Mouse (Mus musculus): ENCODE measurements around the gene Ripply2. TPM values are rescaled to one million over a fixed set of nuclear protein-coding genes. Genes with fewer than 3 reads are reported as not detected.
"Not testable (repeated sequence)": the region's sequence is repeated elsewhere in the genome, so short reads cannot be mapped to it uniquely, and the experiment has no call there.

The Ripply2 gene
- 1.7 and 1.9 TPM in 2 replicates for polyA plus RNA-seq (2014; fragmentation: Nextera tagmentation; extraction: Ambion mirVana)

DNA sequence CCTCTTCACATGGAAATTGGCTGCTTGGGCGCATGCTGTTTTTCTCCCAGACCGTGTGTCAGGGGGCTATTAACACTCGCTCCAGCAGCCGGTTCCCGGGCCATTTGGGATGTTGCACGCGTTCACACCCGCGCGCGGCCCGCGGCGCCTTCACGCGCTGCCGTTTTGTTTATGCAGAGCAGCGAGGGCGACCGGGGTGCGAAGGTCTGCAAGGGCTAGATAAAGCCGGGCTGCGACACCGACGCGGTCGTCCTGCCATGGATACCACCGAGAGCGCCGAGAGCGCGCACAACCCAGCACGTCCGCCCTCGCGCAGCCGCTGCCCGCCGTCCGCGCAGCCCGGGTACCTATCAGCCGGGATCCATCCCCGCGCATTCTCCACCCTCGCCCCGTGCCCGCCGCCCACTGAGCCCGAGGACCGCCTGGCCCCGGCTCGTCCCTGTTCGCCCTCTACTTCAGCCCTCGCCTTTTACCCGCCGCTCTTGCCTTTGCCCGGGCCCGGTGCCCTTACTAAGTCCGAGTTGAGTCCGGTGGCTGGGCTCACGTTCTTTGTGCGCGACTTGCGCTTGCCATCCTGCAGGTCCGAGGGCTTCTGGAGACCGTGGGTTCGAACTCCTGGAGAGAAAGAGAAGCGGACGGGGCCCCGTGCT lies at the start of gene Ripply2:
Gene Ripply2 (plus strand): TSS at position 250 of the 650 bp plus-strand sequence.
- 0 out of 2 replicates have a peak, but pooled peaks cover 2% of the 10 kb centered on the region for H3K4me1 ChIP-seq (replicated peaks; ENCODE audit: control insufficient read depth, insufficient read depth, low read length)
- peak within 1 kb of the TSS; percentile 46 for H3K4me3 ChIP-seq (ENCODE audit: low read depth, low read length)
- no peaks in the 10 kb centered on the region for H3K36me3 ChIP-seq (ENCODE audit: control insufficient read depth, insufficient read depth, low read length)
- DNase-seq (ENCODE audit: low spot score) (peak; percentile 73), ATAC-seq (replicated peaks; ENCODE audit: low FRiP score) (peak; percentile 83)
- H3K9me3 ChIP-seq (ENCODE audit: control insufficient read depth, low read length): no peaks in the 10 kb centered on the region
- H3K27me3 ChIP-seq (ENCODE audit: control insufficient read depth, insufficient read depth, low read length): peaks cover 17% of the 10 kb centered on the region
- WGBS: under 1% methylated on average over 63 of the region's 71 CpGs
- H3K9ac ChIP-seq (ENCODE audit: low read length): peak within 1 kb of the TSS; percentile 63
- peak within 1 kb of the TSS; percentile 91 for H3K4me2 ChIP-seq (ENCODE audit: low read depth, low read length, severe bottlenecking)
- H3K27ac ChIP-seq (ENCODE audit: low read depth, low read length): no peak within 1 kb of the TSS

DNA sequence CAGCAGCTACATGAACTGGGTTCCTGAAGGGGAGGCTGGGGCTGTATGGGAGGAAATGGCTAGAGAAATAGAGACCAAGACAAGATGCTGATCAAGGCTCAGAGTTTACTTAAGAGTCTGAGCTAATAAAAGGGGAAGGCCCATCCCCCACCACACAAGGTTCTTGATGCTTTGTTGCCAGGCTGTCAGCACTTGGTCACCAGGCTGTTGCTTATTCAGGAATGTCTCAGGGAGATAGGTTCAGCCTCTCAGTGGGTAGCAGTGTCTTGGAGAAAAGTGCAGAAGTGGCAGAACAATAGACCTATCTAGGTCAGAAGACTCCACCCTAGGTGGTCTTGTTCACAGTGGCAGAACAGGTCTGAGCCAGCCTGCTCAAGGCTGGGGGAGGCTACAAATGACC lies 42.9 kb upstream of the Ripply2 start:
- not testable (repeated sequence) for H3K27me3 ChIP-seq (ENCODE audit: control insufficient read depth, insufficient read depth, low read length); ATAC-seq (replicated peaks; ENCODE audit: low FRiP score); DNase-seq (ENCODE audit: low spot score); H3K9ac ChIP-seq (ENCODE audit: low read length); H3K9me3 ChIP-seq (ENCODE audit: control insufficient read depth, low read length); H3K4me1 ChIP-seq (replicated peaks; ENCODE audit: control insufficient read depth, insufficient read depth, low read length); H3K4me2 ChIP-seq (ENCODE audit: low read depth, low read length, severe bottlenecking); H3K36me3 ChIP-seq (ENCODE audit: control insufficient read depth, insufficient read depth, low read length); H3K4me3 ChIP-seq (ENCODE audit: low read depth, low read length); H3K27ac ChIP-seq (ENCODE audit: low read depth, low read length)

DNA sequence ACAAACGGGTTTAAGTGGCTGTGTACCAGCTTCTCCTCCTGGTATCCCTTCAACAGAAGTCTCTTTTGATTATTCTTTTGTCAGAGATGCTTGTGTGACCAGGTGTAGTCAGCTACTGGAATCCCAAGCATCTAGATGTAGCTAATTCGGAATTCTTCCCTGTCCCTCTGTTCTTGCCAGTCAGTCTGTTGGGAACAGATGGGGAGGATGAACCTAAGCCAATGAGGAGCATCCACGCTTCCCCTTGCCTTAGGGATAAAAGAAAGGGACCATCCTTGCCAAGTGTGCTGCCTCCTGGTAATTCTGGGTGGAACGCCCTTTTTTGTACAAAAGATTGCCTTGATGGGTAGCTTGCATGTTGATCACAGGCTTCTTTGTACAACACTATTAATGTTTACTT lies 41.8 kb upstream of the Ripply2 start:
- DNase-seq (ENCODE audit: low spot score): no peak
- no peak overlapping the region for H3K4me3 ChIP-seq (ENCODE audit: low read depth, low read length)
- H3K27ac ChIP-seq (ENCODE audit: low read depth, low read length): no peak overlapping the region
- no peaks in the 10 kb centered on the region for H3K9me3 ChIP-seq (ENCODE audit: control insufficient read depth, low read length)
- 69% methylated on average over 4 of the region's 4 CpGs for WGBS
- no peak for ATAC-seq (replicated peaks; ENCODE audit: low FRiP score)
- H3K4me1 ChIP-seq (replicated peaks; ENCODE audit: control insufficient read depth, insufficient read depth, low read length): no peaks in the 10 kb centered on the region
- no peak overlapping the region for H3K9ac ChIP-seq (ENCODE audit: low read length)
- H3K36me3 ChIP-seq (ENCODE audit: control insufficient read depth, insufficient read depth, low read length): no peaks in the 10 kb centered on the region
- H3K4me2 ChIP-seq (ENCODE audit: low read depth, low read length, severe bottlenecking): no peak overlapping the region
- H3K27me3 ChIP-seq (ENCODE audit: control insufficient read depth, insufficient read depth, low read length): no peaks in the 10 kb centered on the region

DNA sequence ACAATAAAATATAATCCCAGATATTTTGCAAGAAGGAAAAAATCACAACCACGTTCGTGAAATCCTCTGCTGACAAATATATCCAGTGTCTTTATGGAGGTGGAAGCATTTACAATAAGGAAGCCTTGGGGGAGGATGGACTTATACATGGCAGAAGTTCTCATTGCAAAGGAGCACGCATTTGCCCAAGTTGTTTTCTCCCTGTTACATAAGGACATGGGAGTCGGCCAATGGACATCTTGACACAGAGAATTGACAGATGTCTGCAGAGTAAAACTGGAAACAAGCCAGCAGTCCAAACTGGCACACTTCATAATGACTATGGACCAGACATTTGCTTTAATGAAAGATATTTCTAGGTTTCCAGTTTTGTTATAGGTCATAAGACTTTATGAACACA lies 38.4 kb upstream of the Ripply2 start:
- Histone ChIP-seq H3K27ac (ENCODE audit: low read depth, low read length) (no peak overlapping the region), H3K4me2 (ENCODE audit: low read depth, low read length, severe bottlenecking) (no peak overlapping the region), H3K36me3 (ENCODE audit: control insufficient read depth, insufficient read depth, low read length) (no peaks in the 10 kb centered on the region), H3K4me3 (ENCODE audit: low read depth, low read length) (no peak overlapping the region), H3K9ac (ENCODE audit: low read length) (no peak overlapping the region), H3K9me3 (ENCODE audit: control insufficient read depth, low read length) (no peaks in the 10 kb centered on the region), H3K4me1 (replicated peaks; ENCODE audit: control insufficient read depth, insufficient read depth, low read length) (no peaks in the 10 kb centered on the region), H3K27me3 (ENCODE audit: control insufficient read depth, insufficient read depth, low read length) (no peaks in the 10 kb centered on the region)
- DNase-seq (ENCODE audit: low spot score) (no peak), ATAC-seq (replicated peaks; ENCODE audit: low FRiP score) (no peak)
- WGBS: 88% methylated on average over 4 of the region's 4 CpGs

GRCm38 (mm10) chr9:86978257-86978907 lies 37.0 kb upstream of the Ripply2 start:
- Histone ChIP-seq H3K4me2 (ENCODE audit: low read depth, low read length, severe bottlenecking) (no peak overlapping the region), H3K27ac (ENCODE audit: low read depth, low read length) (no peak overlapping the region)

DNA sequence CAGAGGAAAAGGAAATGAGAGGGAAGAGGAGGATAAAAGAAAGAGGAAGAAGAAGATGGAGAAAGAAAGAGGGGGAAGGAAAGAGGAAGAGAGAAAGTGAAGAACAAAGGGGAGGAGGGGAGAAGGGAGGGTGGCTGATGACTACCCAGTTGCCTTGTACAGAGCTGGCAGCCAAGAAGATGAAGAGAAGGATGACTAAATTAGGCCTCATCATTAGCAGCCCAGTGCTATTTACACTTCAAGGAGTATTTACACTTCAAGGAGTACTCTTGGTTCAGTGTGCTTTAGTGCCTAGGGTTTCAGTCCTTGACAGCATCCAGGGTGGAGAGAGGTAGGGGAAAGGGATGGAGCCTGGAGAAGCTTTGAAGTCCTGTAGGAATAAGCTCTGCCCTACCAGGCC lies 35.3 kb upstream of the Ripply2 start:
- Histone ChIP-seq H3K4me3 (ENCODE audit: low read depth, low read length) (no peak overlapping the region), H3K36me3 (ENCODE audit: control insufficient read depth, insufficient read depth, low read length) (no peaks in the 10 kb centered on the region), H3K27me3 (ENCODE audit: control insufficient read depth, insufficient read depth, low read length) (no peaks in the 10 kb centered on the region), H3K27ac (ENCODE audit: low read depth, low read length) (no peak overlapping the region), H3K9ac (ENCODE audit: low read length) (no peak overlapping the region), H3K9me3 (ENCODE audit: control insufficient read depth, low read length) (no peaks in the 10 kb centered on the region), H3K4me2 (ENCODE audit: low read depth, low read length, severe bottlenecking) (no peak overlapping the region), H3K4me1 (replicated peaks; ENCODE audit: control insufficient read depth, insufficient read depth, low read length) (no peaks in the 10 kb centered on the region)
- ATAC-seq (replicated peaks; ENCODE audit: low FRiP score) (no peak), DNase-seq (ENCODE audit: low spot score) (no peak)

More at GRCm38 (mm10) chr9:86978257-86978907, 37.0 kb upstream of the Ripply2 start:
- no peaks in the 10 kb centered on the region for H3K4me1 ChIP-seq (replicated peaks; ENCODE audit: control insufficient read depth, insufficient read depth, low read length)
- no peaks in the 10 kb centered on the region for H3K27me3 ChIP-seq (ENCODE audit: control insufficient read depth, insufficient read depth, low read length)
- no peak for DNase-seq (ENCODE audit: low spot score)
- no peaks in the 10 kb centered on the region for H3K36me3 ChIP-seq (ENCODE audit: control insufficient read depth, insufficient read depth, low read length)
- no peak overlapping the region for H3K9ac ChIP-seq (ENCODE audit: low read length)
- no peak overlapping the region for H3K4me3 ChIP-seq (ENCODE audit: low read depth, low read length)
- ATAC-seq (replicated peaks; ENCODE audit: low FRiP score): no peak
- WGBS: 72% methylated on average over 7 of the region's 7 CpGs
- no peaks in the 10 kb centered on the region for H3K9me3 ChIP-seq (ENCODE audit: control insufficient read depth, low read length)

DNA sequence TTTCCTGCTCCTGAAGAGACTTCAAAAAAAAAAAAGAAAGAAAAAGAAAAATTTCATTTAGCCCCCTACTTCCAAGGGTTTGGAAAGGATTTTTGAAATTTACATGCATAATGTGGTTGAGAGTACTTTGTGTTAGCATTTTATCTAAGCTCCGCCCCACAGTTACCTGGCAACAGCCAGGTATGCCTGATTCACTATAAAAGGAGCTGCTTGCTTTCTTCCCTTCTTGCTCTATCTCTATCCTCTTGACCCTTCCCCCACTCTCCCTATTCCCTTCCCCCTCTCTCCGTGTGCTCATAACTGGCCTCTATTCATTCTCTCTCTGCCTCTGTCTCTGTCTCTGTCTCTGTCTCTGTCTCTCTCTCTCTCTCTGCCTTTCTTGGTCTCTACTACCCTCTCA lies 34.4 kb upstream of the Ripply2 start:
- Histone ChIP-seq H3K4me2 (ENCODE audit: low read depth, low read length, severe bottlenecking) (no peak overlapping the region), H3K9me3 (ENCODE audit: control insufficient read depth, low read length) (no peaks in the 10 kb centered on the region), H3K27ac (ENCODE audit: low read depth, low read length) (no peak overlapping the region), H3K4me3 (ENCODE audit: low read depth, low read length) (no peak overlapping the region), H3K36me3 (ENCODE audit: control insufficient read depth, insufficient read depth, low read length) (no peaks in the 10 kb centered on the region), H3K4me1 (replicated peaks; ENCODE audit: control insufficient read depth, insufficient read depth, low read length) (no peaks in the 10 kb centered on the region), H3K27me3 (ENCODE audit: control insufficient read depth, insufficient read depth, low read length) (no peaks in the 10 kb centered on the region), H3K9ac (ENCODE audit: low read length) (no peak overlapping the region)
- DNase-seq (ENCODE audit: low spot score) (no peak), ATAC-seq (replicated peaks; ENCODE audit: low FRiP score) (no peak)
- WGBS: 52% methylated on average over 2 of the region's 2 CpGs

DNA sequence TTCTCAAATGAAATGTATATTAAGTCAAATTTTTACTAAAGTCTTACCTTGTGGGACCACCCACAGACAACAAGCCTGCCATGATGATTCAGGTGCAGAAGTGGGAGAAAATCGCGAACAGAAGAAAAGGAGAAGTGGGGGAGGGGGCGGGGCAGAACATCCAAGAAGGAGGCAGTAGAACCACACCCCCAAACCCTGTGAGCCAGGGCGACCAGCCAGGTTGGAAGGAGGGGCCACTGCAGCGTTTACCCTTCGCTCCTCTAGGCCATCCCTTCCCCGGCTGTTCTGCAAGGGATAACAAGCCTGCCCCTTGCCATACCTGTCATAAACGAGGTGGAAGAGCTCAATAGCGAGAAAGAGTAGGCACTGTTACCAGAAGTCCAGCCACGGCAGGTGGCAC lies 33.8 kb upstream of the Ripply2 start:
- Histone ChIP-seq H3K4me1 (replicated peaks; ENCODE audit: control insufficient read depth, insufficient read depth, low read length) (no peaks in the 10 kb centered on the region), H3K9ac (ENCODE audit: low read length) (no peak overlapping the region), H3K27ac (ENCODE audit: low read depth, low read length) (no peak overlapping the region), H3K4me3 (ENCODE audit: low read depth, low read length) (no peak overlapping the region), H3K9me3 (ENCODE audit: control insufficient read depth, low read length) (no peaks in the 10 kb centered on the region), H3K36me3 (ENCODE audit: control insufficient read depth, insufficient read depth, low read length) (no peaks in the 10 kb centered on the region), H3K27me3 (ENCODE audit: control insufficient read depth, insufficient read depth, low read length) (no peaks in the 10 kb centered on the region), H3K4me2 (ENCODE audit: low read depth, low read length, severe bottlenecking) (no peak overlapping the region)
- ATAC-seq (replicated peaks; ENCODE audit: low FRiP score): 0 out of 2 replicates have a peak, but pooled peaks have one; percentile 12
- WGBS: 21% methylated on average over 10 of the region's 10 CpGs
- DNase-seq (ENCODE audit: low spot score): no peak

- no peak overlapping the region for H3K27ac ChIP-seq (ENCODE audit: low read depth, low read length)
- no peaks in the 10 kb centered on the region for H3K9me3 ChIP-seq (ENCODE audit: control insufficient read depth, low read length)
- no peak for DNase-seq (ENCODE audit: low spot score)
- H3K4me2 ChIP-seq (ENCODE audit: low read depth, low read length, severe bottlenecking): no peak overlapping the region
- H3K4me3 ChIP-seq (ENCODE audit: low read depth, low read length): no peak overlapping the region
- 85% methylated on average over 3 of the region's 3 CpGs for WGBS
- H3K9ac ChIP-seq (ENCODE audit: low read length): no peak overlapping the region
- H3K27me3 ChIP-seq (ENCODE audit: control insufficient read depth, insufficient read depth, low read length): no peaks in the 10 kb centered on the region
- no peak for ATAC-seq (replicated peaks; ENCODE audit: low FRiP score)
- H3K36me3 ChIP-seq (ENCODE audit: control insufficient read depth, insufficient read depth, low read length): no peaks in the 10 kb centered on the region
- no peaks in the 10 kb centered on the region for H3K4me1 ChIP-seq (replicated peaks; ENCODE audit: control insufficient read depth, insufficient read depth, low read length)
Observed at GRCm38 (mm10) chr9:86984583-86984982, 30.8 kb upstream of the Ripply2 start.
